Mouse (Mus musculus) stomach, embryonic 14.5 days (tissue): Measurements from ENCODE around the gene Rin3. TPM values are rescaled to one million over a fixed set of nuclear protein-coding genes. Genes with fewer than 3 reads are reported as not detected.

Source experiments
- ATAC-seq: fragments of 200-750 bp; cut with Nextera tagmentation; 2 replicates; pipeline ENCODE4 v1.8.0; 2017; ENCODE audit warnings: low read depth, moderate TSS enrichment; ENCODE audit not compliant: insufficient number of reproducible peaks, insufficient read depth, low FRiP score
- H3K27ac ChIP-seq: fragments of 300-500 bp; sonication (generic); 2 replicates; pipeline ENCODE4 v1.5.1; 2014; ENCODE audit warnings: mild to moderate bottlenecking, low read length, moderate library complexity, mixed read lengths
- H3K27me3 ChIP-seq: fragments of 300-500 bp; sonication (generic); 2 replicates; pipeline ENCODE4 v1.6.1; 2014; ENCODE audit warnings: low read length, control low read depth, mixed read lengths; ENCODE audit not compliant: control insufficient read depth, insufficient read depth
- H3K36me3 ChIP-seq: fragments of 300-500 bp; sonication (generic); 2 replicates; pipeline ENCODE4 v1.6.1; 2014; ENCODE audit warnings: mild to moderate bottlenecking, control low read depth, low read length, moderate library complexity, mixed read lengths; ENCODE audit not compliant: control insufficient read depth, insufficient read depth
- H3K4me1 ChIP-seq: fragments of 300-500 bp; sonication (generic); 2 replicates; pipeline ENCODE4 v1.6.1; 2014; ENCODE audit warnings: low read length, control low read depth, mixed read lengths; ENCODE audit not compliant: control insufficient read depth, insufficient read depth
- H3K4me2 ChIP-seq: fragments of 300-500 bp; sonication (generic); replicated peaks from 2 replicates; pipeline ENCODE4 v1.6.1; 2014; ENCODE audit warnings: low read depth, low read length, control low read depth
- H3K4me3 ChIP-seq: fragments of 300-500 bp; sonication (generic); 2 replicates; pipeline ENCODE4 v1.5.1; 2014; ENCODE audit warnings: low read depth, low read length, control low read depth
- H3K9ac ChIP-seq: fragments of 300-500 bp; sonication (generic); replicated peaks from 2 replicates; pipeline ENCODE4 v1.6.1; 2014; ENCODE audit warnings: low read depth, mild to moderate bottlenecking, control low read depth, low read length, moderate library complexity, mixed read lengths
- H3K9me3 ChIP-seq: fragments of 300-500 bp; sonication (generic); 2 replicates; pipeline ENCODE4 v1.6.1; 2016; ENCODE audit warnings: low read depth, low read length, control low read depth; ENCODE audit not compliant: control insufficient read depth
- WGBS: fragments of 180-500 bp; shearing (Covaris S2); extraction: QIAGEN DNeasy Blood & Tissue Kit; methylation state at CpG from one replicate; pipeline ENCODE4 v1.1.7; 2014; 5-methylcytosine and 5-hydroxymethylcytosine counted together
- polyA plus RNA-seq: library from polyadenylated mRNA; unstranded; fragments of >200 nt; fragmentation: Nextera tagmentation; extraction: Ambion mirVana; gene quantifications from 2 replicates; pipeline ENCODE4 v1.2.1, GENCODE M21; 2014

The Rin3 gene
- polyA plus RNA-seq, 1 experiment from 2014 or later, result 12.1 TPM

DNA sequence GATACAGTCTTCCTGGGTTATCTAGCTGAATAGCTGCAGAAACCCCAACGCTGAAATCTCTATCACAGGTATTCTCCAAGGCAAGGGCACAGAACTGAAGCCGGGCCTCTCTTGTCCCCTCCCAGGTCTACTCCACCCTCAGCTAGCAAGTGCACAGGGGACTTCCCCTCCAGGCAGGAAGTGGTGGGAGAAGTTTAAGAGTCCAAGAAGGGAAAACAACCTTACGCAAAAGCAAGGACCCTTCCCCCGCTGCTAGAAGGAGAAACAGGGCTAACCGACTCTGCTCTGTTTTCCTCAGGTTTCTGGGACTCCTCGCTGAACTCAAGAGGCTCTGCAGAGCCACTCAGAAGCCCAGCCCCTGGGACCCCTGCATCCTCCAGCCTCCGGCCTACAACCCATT is 85.2 kb downstream of the Rin3 start:
- Histone ChIP-seq H3K4me2 (no peak overlapping the region), H3K4me3 (no peak overlapping the region), H3K9me3 (no peaks in the 10 kb centered on the region), H3K4me1 (no peaks in the 10 kb centered on the region), H3K36me3 (peaks cover 14% of the 10 kb centered on the region; the same call in 1 of the 2 replicates), H3K27me3 (no peaks in the 10 kb centered on the region), H3K27ac (no peak overlapping the region), H3K9ac (no peak overlapping the region)
- 74% methylated on average over 7 of the region's 7 CpGs for WGBS
- no peak for ATAC-seq

DNA sequence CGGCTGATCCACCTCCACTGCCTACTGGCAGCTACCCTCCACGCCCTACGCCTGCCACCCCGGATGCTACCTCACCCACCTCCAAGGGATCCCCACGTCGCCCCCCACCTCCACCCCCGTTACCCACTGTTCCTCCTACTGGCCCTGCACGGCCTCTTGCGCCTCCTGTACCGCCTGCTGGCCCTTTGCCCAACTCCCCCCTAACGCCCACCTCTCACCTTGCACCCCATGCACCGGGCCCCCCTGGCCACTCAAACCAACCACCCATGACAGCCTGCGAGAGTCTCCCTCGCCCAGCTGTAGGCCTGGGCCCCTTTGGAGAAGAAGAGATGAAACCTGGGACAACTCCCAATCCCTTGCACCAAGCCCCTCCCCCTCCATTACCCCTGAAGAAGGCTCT is 85.7 kb downstream of the Rin3 start:
- H3K9me3 ChIP-seq, result no peaks in the 10 kb centered on the region
- 0 out of 2 replicates have a peak, but pooled peaks have one; percentile 31 for ATAC-seq
- no peak overlapping the region for H3K4me2 ChIP-seq
- H3K27ac ChIP-seq, result no peak overlapping the region
- H3K36me3 ChIP-seq, result peaks cover 14% of the 10 kb centered on the region; the same call in 1 of the 2 replicates
- H3K9ac ChIP-seq, result no peak overlapping the region
- H3K27me3 ChIP-seq, result no peaks in the 10 kb centered on the region
- no peaks in the 10 kb centered on the region for H3K4me1 ChIP-seq
- no peak overlapping the region for H3K4me3 ChIP-seq
- WGBS, result 85% methylated on average over 14 of the region's 14 CpGs

DNA sequence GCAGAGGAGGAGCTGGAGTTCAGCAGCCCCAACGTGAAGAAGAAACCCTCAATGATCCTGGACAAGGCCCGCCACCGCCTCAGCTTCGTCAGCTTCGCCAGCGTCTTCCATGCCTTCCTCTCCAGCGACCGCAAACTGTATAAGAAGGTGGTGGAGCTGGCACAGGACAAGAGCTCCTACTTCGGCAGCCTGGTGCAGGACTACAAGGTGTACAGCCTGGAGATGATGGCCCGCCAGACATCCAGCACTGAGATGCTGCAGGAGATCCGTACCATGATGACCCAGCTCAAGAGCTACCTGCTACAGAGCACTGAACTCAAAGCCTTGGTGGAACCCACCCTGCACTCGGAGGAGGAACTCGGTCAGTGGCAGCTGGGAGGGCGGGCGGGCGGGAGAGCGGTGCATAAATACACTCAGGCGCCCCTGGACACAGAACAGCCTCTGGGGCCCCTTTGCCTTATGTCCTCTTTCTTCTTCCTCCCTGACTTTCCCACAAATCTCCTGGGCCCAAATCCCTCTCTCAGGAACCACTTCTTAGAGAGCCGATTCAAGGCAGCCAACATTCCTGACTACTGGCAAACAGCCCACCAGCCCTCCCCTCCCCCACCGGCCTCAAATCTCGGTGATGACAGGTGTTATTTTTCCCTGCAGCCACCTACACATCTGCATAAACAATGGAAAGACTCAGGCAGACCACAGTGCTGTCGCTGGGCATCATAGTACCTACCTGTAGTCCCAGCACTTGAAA is 86.8 kb downstream of the Rin3 start:
- H3K4me2 ChIP-seq, result no peak overlapping the region
- WGBS, result 63% methylated on average over 22 of the region's 22 CpGs

DNA sequence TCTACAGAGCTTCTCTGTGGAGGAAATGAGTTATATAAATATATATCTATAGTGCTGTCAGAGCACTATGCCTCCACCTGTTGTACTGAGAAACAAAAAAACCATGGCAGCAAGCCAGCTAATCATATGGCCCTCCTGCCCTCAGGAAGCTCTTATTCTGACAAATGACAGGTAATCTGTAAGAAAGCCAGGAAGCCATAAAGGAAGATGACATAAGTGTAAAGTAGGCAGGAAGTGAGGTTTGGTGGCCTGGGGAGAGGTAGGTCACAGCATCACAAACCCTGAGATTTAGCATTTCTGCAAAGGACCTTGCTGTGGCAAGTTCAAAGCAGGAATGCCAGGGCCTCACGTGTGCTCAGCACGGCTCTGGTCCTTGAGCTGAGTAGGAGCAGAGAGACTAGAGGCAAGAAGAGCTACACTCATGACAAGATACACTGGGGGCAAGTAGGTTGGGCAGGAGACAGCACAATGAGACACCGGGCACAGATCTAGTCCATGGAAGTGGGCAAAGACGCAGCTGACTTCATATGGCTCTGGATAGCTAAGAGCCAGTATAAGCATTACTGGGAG is 88.2 kb downstream of the Rin3 start:
- no peak overlapping the region for H3K4me3 ChIP-seq
- no peak overlapping the region for H3K27ac ChIP-seq
- H3K4me1 ChIP-seq, result no peaks in the 10 kb centered on the region
- 77% methylated on average over 4 of the region's 4 CpGs for WGBS
- H3K36me3 ChIP-seq, result peaks cover 14% of the 10 kb centered on the region; the same call in 1 of the 2 replicates
- ATAC-seq, result no peak
- H3K27me3 ChIP-seq, result no peaks in the 10 kb centered on the region
- H3K9me3 ChIP-seq, result no peaks in the 10 kb centered on the region
- no peak overlapping the region for H3K9ac ChIP-seq
- no peak overlapping the region for H3K4me2 ChIP-seq

More for the DNA sequence above, 86.8 kb downstream of the Rin3 start:
- Histone ChIP-seq H3K9ac (no peak overlapping the region), H3K4me1 (no peaks in the 10 kb centered on the region), H3K27me3 (no peaks in the 10 kb centered on the region), H3K27ac (0 out of 2 replicates have a peak overlapping the region, but pooled peaks have one; percentile 33), H3K4me3 (no peak overlapping the region), H3K9me3 (no peaks in the 10 kb centered on the region), H3K36me3 (peaks cover 14% of the 10 kb centered on the region; the same call in 1 of the 2 replicates)
- no peak for ATAC-seq

DNA sequence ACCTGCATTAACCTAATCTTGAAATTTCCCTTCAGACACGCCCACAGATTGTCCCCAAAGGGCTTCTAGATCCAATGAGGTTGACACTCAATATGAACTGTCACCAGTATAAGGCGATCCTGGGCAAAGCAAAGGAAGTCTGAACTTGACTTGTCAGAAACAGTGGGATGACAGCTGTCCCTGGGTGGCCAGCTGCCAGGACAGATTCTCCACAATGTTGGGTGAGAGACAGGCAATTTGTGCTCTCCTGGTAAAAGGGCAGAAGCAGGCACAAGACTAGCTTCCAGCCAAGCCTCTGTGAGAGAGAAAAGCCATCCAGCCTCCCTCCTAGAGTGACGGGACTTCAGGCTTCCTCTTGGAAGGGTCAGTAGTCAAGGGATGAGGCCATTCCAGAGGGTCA is 89.5 kb downstream of the Rin3 start:
- no peak for ATAC-seq
- Histone ChIP-seq H3K27me3 (no peaks in the 10 kb centered on the region), H3K36me3 (peaks cover 14% of the 10 kb centered on the region; the same call in 1 of the 2 replicates), H3K4me1 (no peaks in the 10 kb centered on the region), H3K4me3 (no peak overlapping the region), H3K27ac (no peak overlapping the region), H3K9ac (no peak overlapping the region), H3K4me2 (no peak overlapping the region), H3K9me3 (no peaks in the 10 kb centered on the region)
- WGBS, result 78% methylated on average over 3 of the region's 3 CpGs

DNA sequence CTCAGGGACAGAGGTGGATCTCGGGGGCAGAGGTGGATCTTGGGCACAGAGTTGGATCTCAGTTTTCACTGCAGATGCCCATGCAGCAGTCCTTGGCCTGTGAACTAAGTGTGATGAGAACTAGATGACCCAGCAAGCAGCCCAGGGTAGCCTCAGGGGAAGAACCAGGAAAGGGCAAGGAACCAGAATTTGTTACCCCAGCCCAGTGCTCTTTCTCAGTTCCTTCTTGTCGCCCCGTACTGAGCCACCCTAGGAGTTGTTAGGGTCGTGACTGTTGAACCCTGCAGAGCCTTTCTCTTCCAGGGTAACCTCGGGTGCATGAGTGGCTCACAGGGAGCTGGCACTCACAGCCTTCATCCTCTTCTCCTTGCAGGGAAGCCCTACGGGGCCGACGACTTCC is 99.3 kb downstream of the Rin3 start:
- no peak overlapping the region for H3K4me2 ChIP-seq
- no peaks in the 10 kb centered on the region for H3K4me1 ChIP-seq
- H3K4me3 ChIP-seq, result no peak overlapping the region
- H3K36me3 ChIP-seq, result peaks cover 7% of the 10 kb centered on the region; the same call in 1 of the 2 replicates
- WGBS, result 85% methylated on average over 8 of the region's 8 CpGs
- no peak overlapping the region for H3K9ac ChIP-seq
- H3K27me3 ChIP-seq, result no peaks in the 10 kb centered on the region
- H3K27ac ChIP-seq, result no peak overlapping the region
- ATAC-seq, result no peak
- no peaks in the 10 kb centered on the region for H3K9me3 ChIP-seq

DNA sequence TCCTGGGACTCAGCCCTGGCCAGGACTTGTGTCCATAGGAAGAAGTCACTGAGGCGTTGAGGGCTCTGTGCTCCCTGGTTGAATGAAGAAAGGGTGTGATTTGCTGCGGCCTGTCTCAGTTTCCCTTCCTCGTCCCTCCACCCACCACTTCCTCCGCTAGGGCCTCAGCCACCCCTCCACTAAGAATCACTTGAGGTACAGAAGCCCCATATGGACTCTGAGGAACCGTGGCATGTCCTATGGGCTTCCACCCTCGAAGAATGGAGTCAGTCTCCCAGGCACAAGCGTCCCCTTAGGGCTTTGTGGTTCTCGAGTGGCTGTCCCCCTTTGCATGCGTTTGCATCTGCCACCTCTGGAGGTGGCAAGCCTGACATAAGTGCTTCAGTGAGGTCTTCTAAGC is 100.4 kb downstream of the Rin3 start:
- WGBS, result 84% methylated on average over 9 of the region's 9 CpGs
- H3K4me1 ChIP-seq, result no peaks in the 10 kb centered on the region
- no peak overlapping the region for H3K4me3 ChIP-seq
- H3K27me3 ChIP-seq, result no peaks in the 10 kb centered on the region
- ATAC-seq, result no peak
- peaks cover 11% of the 10 kb centered on the region; the same call in 1 of the 2 replicates for H3K36me3 ChIP-seq
- H3K9me3 ChIP-seq, result no peaks in the 10 kb centered on the region
- H3K27ac ChIP-seq, result no peak overlapping the region
- no peak overlapping the region for H3K4me2 ChIP-seq
- no peak overlapping the region for H3K9ac ChIP-seq

DNA sequence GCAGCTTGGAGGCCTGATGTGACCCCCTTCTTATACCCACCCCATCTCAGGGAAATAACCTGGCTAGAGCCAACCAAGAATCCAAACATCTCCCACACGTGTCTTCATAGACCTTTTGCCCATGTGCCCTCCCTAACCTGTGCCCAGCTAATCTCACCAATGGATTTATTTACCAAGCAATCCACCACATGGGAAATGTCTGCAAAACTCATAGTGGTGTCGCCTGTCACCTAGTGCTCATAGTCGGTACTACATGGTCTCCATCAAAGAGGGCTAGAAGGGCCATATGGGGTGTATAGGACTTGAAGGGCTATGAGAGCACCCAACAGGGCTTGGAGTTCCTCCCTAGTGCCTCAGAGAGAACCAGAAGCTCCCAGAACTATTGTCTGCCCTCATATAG is 102.0 kb downstream of the Rin3 start:
- Histone ChIP-seq H3K4me1 (no peaks in the 10 kb centered on the region), H3K9ac (no peak overlapping the region), H3K27ac (no peak overlapping the region), H3K9me3 (no peaks in the 10 kb centered on the region), H3K36me3 (peaks cover 12% of the 10 kb centered on the region; the same call in 1 of the 2 replicates), H3K4me2 (no peak overlapping the region), H3K4me3 (no peak overlapping the region), H3K27me3 (no peaks in the 10 kb centered on the region)
- 17% methylated on average over 3 of the region's 3 CpGs for WGBS
- 0 out of 2 replicates have a peak, but pooled peaks have one; percentile 11 for ATAC-seq
